Mouse (Mus musculus) neural tube, embryonic 12.5 days (tissue): ENCODE data around the gene Ugt1a8. TPM values are rescaled to one million over a fixed set of nuclear protein-coding genes. Genes with fewer than 3 reads are reported as not detected.
"Not testable (repeated sequence)": the region's sequence is repeated elsewhere in the genome, so short reads cannot be mapped to it uniquely, and the experiment has no call there.

Experiments used
- ATAC-seq: fragments of 200-750 bp; cut with Nextera tagmentation; 2 replicates; pipeline ENCODE4 v1.8.0; 2017; ENCODE audit warnings: low read depth, mild to moderate bottlenecking, moderate TSS enrichment, moderate library complexity; ENCODE audit not compliant: low FRiP score
- H3K27ac ChIP-seq: fragments of 300-500 bp; sonication (generic); 2 replicates; pipeline ENCODE4 v1.5.1; 2016
- H3K27me3 ChIP-seq: fragments of 300-500 bp; sonication (generic); replicated peaks from 2 replicates; pipeline ENCODE4 v1.6.1; 2016; ENCODE audit warnings: mild to moderate bottlenecking
- H3K36me3 ChIP-seq: fragments of 300-500 bp; sonication (generic); 2 replicates; pipeline ENCODE4 v1.6.1; 2016; ENCODE audit warnings: mild to moderate bottlenecking
- H3K4me1 ChIP-seq: fragments of 300-500 bp; sonication (generic); 2 replicates; pipeline ENCODE4 v1.6.1; 2016
- H3K4me2 ChIP-seq: fragments of 300-500 bp; sonication (generic); replicated peaks from 2 replicates; pipeline ENCODE4 v1.6.1; 2016; ENCODE audit warnings: mild to moderate bottlenecking
- H3K4me3 ChIP-seq: fragments of 300-500 bp; sonication (generic); 2 replicates; pipeline ENCODE4 v1.5.1; 2016
- H3K9ac ChIP-seq: fragments of 300-500 bp; sonication (generic); 2 replicates; pipeline ENCODE4 v1.6.1; 2016; ENCODE audit warnings: mild to moderate bottlenecking
- H3K9me3 ChIP-seq: fragments of 300-500 bp; sonication (generic); 2 replicates; pipeline ENCODE4 v1.6.1; 2016; ENCODE audit warnings: mild to moderate bottlenecking
- WGBS: fragments of 180-500 bp; shearing (Covaris S2); methylation state at CpG from one replicate; pipeline ENCODE4 v1.1.7; 2016; 5-methylcytosine and 5-hydroxymethylcytosine counted together
- polyA plus RNA-seq: library from polyadenylated mRNA; unstranded; fragments of >200 nt; fragmentation: Nextera tagmentation; extraction: Ambion mirVana; gene quantifications from 2 replicates; pipeline ENCODE4 v1.2.1, GENCODE M21; 2016

The Ugt1a8 gene
- polyA plus RNA-seq, 1 experiment from 2014 or later, result not detected

GRCm38 (mm10) chr1:88218051-88218450 lies 130.4 kb downstream of the Ugt1a8 start:
- ATAC-seq, result no peak
- no peak overlapping the region for H3K4me3 ChIP-seq
- 77% methylated on average over 9 of the region's 9 CpGs for WGBS
- H3K9ac ChIP-seq, result no peak overlapping the region
- H3K27ac ChIP-seq, result no peak overlapping the region
- no peaks in the 10 kb centered on the region for H3K36me3 ChIP-seq
- peaks cover 46% of the 10 kb centered on the region for H3K9me3 ChIP-seq
- no peak overlapping the region for H3K4me2 ChIP-seq
- no peaks in the 10 kb centered on the region for H3K27me3 ChIP-seq
- H3K4me1 ChIP-seq, result no peaks in the 10 kb centered on the region

GRCm38 (mm10) chr1:88218591-88218990 lies 131.0 kb downstream of the Ugt1a8 start:
- Histone ChIP-seq H3K9ac (no peak overlapping the region), H3K4me1 (no peaks in the 10 kb centered on the region), H3K36me3 (no peaks in the 10 kb centered on the region), H3K4me2 (no peak overlapping the region), H3K27me3 (no peaks in the 10 kb centered on the region), H3K9me3 (peaks cover 40% of the 10 kb centered on the region), H3K27ac (no peak overlapping the region), H3K4me3 (no peak overlapping the region)
- 51% methylated on average over 4 of the region's 4 CpGs for WGBS
- no peak for ATAC-seq

GRCm38 (mm10) chr1:88219054-88219453 lies 131.4 kb downstream of the Ugt1a8 start:
- Histone ChIP-seq H3K9ac (no peak overlapping the region), H3K36me3 (no peaks in the 10 kb centered on the region), H3K4me1 (no peaks in the 10 kb centered on the region), H3K9me3 (peaks cover 36% of the 10 kb centered on the region), H3K4me3 (no peak overlapping the region), H3K4me2 (no peak overlapping the region), H3K27me3 (no peaks in the 10 kb centered on the region), H3K27ac (no peak overlapping the region)
- 19% methylated on average over 1 of the region's 1 CpGs for WGBS
- ATAC-seq, result no peak

- Histone ChIP-seq H3K27me3 (no peaks in the 10 kb centered on the region), H3K9me3 (peaks cover 26% of the 10 kb centered on the region), H3K36me3 (no peaks in the 10 kb centered on the region), H3K4me3 (no peak overlapping the region), H3K4me2 (no peak overlapping the region), H3K4me1 (no peaks in the 10 kb centered on the region), H3K27ac (no peak overlapping the region), H3K9ac (no peak overlapping the region)
- ATAC-seq, result no peak
These were observed 132.7 kb downstream of the Ugt1a8 start for GRCm38 (mm10) chr1:88220336-88220735.

GRCm38 (mm10) chr1:88222216-88222615 lies 134.6 kb downstream of the Ugt1a8 start:
- 49% methylated on average over 2 of the region's 2 CpGs for WGBS
- H3K36me3 ChIP-seq, result no peaks in the 10 kb centered on the region
- H3K4me1 ChIP-seq, result no peaks in the 10 kb centered on the region
- H3K4me3 ChIP-seq, result no peak overlapping the region
- H3K27ac ChIP-seq, result no peak overlapping the region
- no peak overlapping the region for H3K9ac ChIP-seq
- H3K9me3 ChIP-seq, result peaks cover 27% of the 10 kb centered on the region
- H3K4me2 ChIP-seq, result no peak overlapping the region
- no peak for ATAC-seq
- no peaks in the 10 kb centered on the region for H3K27me3 ChIP-seq

GRCm38 (mm10) chr1:88223011-88223515 lies 135.4 kb downstream of the Ugt1a8 start:
- not testable (repeated sequence) for H3K9ac ChIP-seq, H3K27me3 ChIP-seq, H3K27ac ChIP-seq, H3K4me1 ChIP-seq, H3K36me3 ChIP-seq, H3K4me2 ChIP-seq, H3K4me3 ChIP-seq, ATAC-seq
- peaks cover 31% of the 10 kb centered on the region for H3K9me3 ChIP-seq

DNA sequence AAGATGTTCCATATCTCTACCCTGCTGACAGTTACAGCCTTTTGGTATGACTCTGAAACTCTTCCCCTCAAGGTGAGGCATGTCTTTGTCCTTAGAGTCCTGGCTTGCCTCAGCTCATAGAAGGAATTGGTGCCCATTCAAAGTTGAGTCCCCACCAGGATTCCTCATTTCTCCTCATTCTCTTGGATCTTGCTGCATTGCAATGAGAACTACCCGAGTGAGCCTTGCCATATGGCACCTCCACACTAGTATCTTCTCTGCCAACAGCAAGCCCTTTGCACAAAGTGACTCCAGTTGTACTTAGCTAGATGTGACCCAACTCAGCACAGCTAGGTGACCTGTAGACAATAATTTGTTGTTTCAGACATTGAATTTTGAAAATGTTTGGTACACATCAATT lies 136.0 kb downstream of the Ugt1a8 start:
- Histone ChIP-seq H3K4me3 (no peak overlapping the region), H3K4me2 (no peak overlapping the region), H3K9ac (no peak overlapping the region), H3K4me1 (no peaks in the 10 kb centered on the region), H3K9me3 (peaks cover 36% of the 10 kb centered on the region), H3K27me3 (no peaks in the 10 kb centered on the region), H3K36me3 (no peaks in the 10 kb centered on the region), H3K27ac (no peak overlapping the region)
- 58% methylated on average over 1 of the region's 1 CpGs for WGBS
- no peak for ATAC-seq

DNA sequence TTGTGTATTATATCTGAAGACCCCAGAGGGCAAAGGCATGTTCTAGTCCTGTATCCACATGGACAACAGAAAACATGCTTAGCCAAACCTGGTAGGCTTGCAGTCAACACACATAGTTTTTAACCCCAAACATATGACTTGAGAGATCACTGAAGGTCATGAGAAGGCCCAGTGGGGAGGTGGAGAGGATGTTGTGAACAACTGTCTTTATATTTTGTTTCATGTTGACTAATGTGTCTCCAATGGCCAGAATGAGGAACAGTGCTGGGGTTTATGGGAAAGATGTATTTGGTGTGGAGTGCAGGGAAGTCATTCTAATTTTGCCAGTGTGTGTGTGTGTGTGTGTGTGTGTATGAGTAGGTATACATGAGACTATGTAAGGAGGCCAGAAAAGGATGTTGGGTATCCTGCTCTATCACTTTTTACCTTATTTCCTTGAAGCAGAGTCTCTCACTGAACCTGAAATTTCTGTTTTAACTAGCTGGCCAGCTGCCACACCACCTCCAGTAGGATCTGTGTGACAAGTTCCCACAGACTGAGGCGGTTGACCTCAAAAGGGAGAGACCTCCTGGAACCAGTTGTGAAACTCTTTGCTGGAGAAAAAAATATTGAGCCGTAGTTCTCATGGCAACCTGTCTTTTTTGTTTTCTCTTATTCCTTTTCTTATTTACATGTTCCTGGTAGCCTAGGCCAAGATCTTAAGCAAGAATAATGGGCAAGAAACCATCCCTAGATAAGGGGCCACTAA lies 136.6 kb downstream of the Ugt1a8 start:
- Histone ChIP-seq H3K4me3 (no peak overlapping the region), H3K36me3 (no peaks in the 10 kb centered on the region), H3K27me3 (no peaks in the 10 kb centered on the region), H3K27ac (no peak overlapping the region), H3K9ac (no peak overlapping the region), H3K4me2 (no peak overlapping the region), H3K9me3 (peaks cover 42% of the 10 kb centered on the region), H3K4me1 (no peaks in the 10 kb centered on the region)
- ATAC-seq, result no peak
- 72% methylated on average over 2 of the region's 2 CpGs for WGBS

- not testable (repeated sequence) for H3K27me3 ChIP-seq, H3K4me1 ChIP-seq, H3K4me2 ChIP-seq, H3K27ac ChIP-seq, H3K36me3 ChIP-seq, H3K4me3 ChIP-seq, H3K9ac ChIP-seq, ATAC-seq
- peaks cover 53% of the 10 kb centered on the region for H3K9me3 ChIP-seq
- WGBS, result 36% methylated on average over 2 of the region's 2 CpGs
These were observed 137.7 kb downstream of the Ugt1a8 start for GRCm38 (mm10) chr1:88225301-88225700.

DNA sequence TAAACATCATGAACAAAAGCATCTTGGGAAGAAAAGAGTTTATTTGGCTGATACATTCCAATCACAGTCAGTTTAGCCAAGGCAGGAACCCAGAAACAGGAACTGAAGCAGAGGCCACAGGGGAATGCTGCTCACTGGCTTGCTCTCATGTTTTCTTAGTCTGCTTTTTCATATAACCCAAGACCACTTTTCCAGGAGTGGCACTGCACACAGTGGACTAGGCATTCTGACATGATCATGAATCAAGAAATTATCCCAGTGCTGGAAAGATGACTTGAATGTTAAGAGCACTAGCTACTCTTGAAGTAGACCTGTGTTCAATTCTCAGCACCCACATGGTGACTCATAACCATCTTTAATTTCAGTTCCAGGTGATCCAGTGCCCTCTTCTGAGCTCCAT lies 138.1 kb downstream of the Ugt1a8 start:
- H3K4me1 ChIP-seq, result no peaks in the 10 kb centered on the region
- H3K9ac ChIP-seq, result no peak overlapping the region
- no peaks in the 10 kb centered on the region for H3K27me3 ChIP-seq
- ATAC-seq, result no peak
- H3K9me3 ChIP-seq, result peaks cover 57% of the 10 kb centered on the region
- H3K27ac ChIP-seq, result no peak overlapping the region
- no peaks in the 10 kb centered on the region for H3K36me3 ChIP-seq
- H3K4me3 ChIP-seq, result no peak overlapping the region
- H3K4me2 ChIP-seq, result no peak overlapping the region

DNA sequence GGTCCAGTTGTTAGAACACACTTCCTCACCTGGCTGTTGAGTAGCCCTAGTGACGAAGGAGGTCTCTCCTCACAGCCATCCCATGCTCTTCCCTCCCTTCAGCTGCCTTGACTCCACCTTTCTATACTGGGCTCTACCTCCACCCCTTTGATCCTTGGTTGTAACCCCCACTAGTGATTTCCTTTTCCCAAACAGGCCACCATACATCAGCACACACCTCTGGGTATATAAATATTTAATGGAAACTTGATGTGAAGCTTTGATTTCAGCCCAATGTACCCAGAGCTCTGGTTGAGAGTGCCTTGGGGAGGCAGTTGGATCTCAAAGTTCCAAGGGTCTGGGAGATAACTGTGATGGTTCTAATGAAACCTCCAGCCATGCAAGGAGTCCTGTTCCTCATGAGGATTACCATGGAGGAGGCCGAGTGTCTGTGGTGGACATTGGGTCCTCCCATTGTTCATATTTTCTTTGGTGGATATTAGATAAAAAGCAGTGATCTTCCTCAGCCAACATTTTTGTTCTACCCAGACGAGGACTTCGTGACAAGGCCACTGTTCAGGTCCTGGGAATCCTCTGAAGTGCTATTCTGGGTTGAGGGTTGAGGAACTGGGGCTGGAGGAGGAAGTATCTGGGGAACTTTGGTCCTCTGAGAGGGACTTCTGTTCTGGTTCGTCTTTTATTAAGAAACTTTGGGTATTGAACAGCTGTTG lies 139.2 kb downstream of the Ugt1a8 start, which contains the start of gene Mroh2a:
Gene Mroh2a (plus strand): TSS at position 317 of the 710 bp plus-strand sequence.
- Histone ChIP-seq H3K4me1 (no peaks in the 10 kb centered on the region), H3K9ac (no peak within 1 kb of the TSS), H3K4me2 (no peak within 1 kb of the TSS), H3K27ac (no peak within 1 kb of the TSS), H3K36me3 (no peaks in the 10 kb centered on the region), H3K4me3 (no peak within 1 kb of the TSS), H3K27me3 (no peaks in the 10 kb centered on the region), H3K9me3 (peaks cover 68% of the 10 kb centered on the region)
- WGBS, result 55% methylated on average over 5 of the region's 5 CpGs
- no peak for ATAC-seq

DNA sequence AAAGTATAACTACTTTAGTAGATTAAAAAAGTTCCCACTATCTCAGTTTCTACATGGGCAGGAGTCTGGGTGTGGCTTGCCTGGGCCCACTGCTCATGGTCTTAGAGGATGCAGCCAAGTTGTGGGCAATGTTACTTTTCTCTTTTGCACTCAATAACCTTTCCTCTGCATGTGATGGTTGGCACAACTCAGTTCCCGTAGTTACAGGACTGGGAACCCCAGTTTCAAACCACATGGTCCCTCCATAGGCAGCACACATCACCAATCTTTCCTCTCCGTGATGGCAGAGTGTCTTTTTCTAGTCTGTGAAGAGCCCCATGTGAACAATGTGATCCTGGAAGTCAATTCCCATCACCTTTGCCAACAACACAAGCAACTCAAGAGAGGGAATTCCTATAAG lies 139.9 kb downstream of the Ugt1a8 start:
- WGBS, result 59% methylated on average over 2 of the region's 2 CpGs
- no peak overlapping the region for H3K27ac ChIP-seq
- H3K36me3 ChIP-seq, result no peaks in the 10 kb centered on the region
- no peak overlapping the region for H3K4me2 ChIP-seq
- H3K9ac ChIP-seq, result no peak overlapping the region
- H3K9me3 ChIP-seq, result peaks cover 71% of the 10 kb centered on the region
- H3K27me3 ChIP-seq, result no peaks in the 10 kb centered on the region
- no peak overlapping the region for H3K4me3 ChIP-seq
- no peaks in the 10 kb centered on the region for H3K4me1 ChIP-seq
- ATAC-seq, result no peak

- ATAC-seq, result no peak
- H3K9me3 ChIP-seq, result peaks cover 77% of the 10 kb centered on the region
- no peaks in the 10 kb centered on the region for H3K27me3 ChIP-seq
- H3K4me2 ChIP-seq, result no peak overlapping the region
- H3K9ac ChIP-seq, result no peak overlapping the region
- no peaks in the 10 kb centered on the region for H3K36me3 ChIP-seq
- WGBS, result 68% methylated on average over 7 of the region's 7 CpGs
- H3K4me1 ChIP-seq, result no peaks in the 10 kb centered on the region
- no peak overlapping the region for H3K27ac ChIP-seq
- no peak overlapping the region for H3K4me3 ChIP-seq
These were observed 140.5 kb downstream of the Ugt1a8 start for GRCm38 (mm10) chr1:88228121-88228520.
